Mouse (Mus musculus) midbrain, embryonic 11.5 days (tissue): ENCODE results near the gene Ranbp3. TPM values are rescaled to one million over a fixed set of nuclear protein-coding genes. Genes with fewer than 3 reads are reported as not detected.

Source experiments
- ATAC-seq: fragments of 200-750 bp; cut with Nextera tagmentation; 2 replicates; pipeline ENCODE4 v1.8.0; 2017; ENCODE audit warnings: moderate TSS enrichment, moderate library complexity; ENCODE audit not compliant: low FRiP score
- DNase-seq: peaks from one replicate; pipeline ENCODE4 v3.0.0; 2015; ENCODE audit warnings: low spot score; ENCODE audit errors: missing footprints
- H3K27ac ChIP-seq: fragments of 300-500 bp; sonication (generic); 2 replicates; pipeline ENCODE4 v1.5.1; 2014; ENCODE audit warnings: low read depth, low read length
- H3K27me3 ChIP-seq: fragments of 300-500 bp; sonication (generic); 2 replicates; pipeline ENCODE4 v1.6.1; 2014; ENCODE audit warnings: mild to moderate bottlenecking, low read length, moderate library complexity, mixed read lengths; ENCODE audit not compliant: control insufficient read depth, insufficient read depth
- H3K36me3 ChIP-seq: fragments of 300-500 bp; sonication (generic); 2 replicates; pipeline ENCODE4 v1.6.1; 2014; ENCODE audit warnings: mild to moderate bottlenecking, low read length, moderate library complexity, mixed read lengths; ENCODE audit not compliant: control insufficient read depth, insufficient read depth
- H3K4me1 ChIP-seq: fragments of 300-500 bp; sonication (generic); 2 replicates; pipeline ENCODE4 v1.6.1; 2014; ENCODE audit warnings: low read length; ENCODE audit not compliant: control insufficient read depth, insufficient read depth
- H3K4me2 ChIP-seq: fragments of 300-500 bp; sonication (generic); 2 replicates; pipeline ENCODE4 v1.6.1; 2014; ENCODE audit warnings: mild to moderate bottlenecking, moderate library complexity
- H3K4me3 ChIP-seq: fragments of 300-500 bp; sonication (generic); 2 replicates; pipeline ENCODE4 v1.5.1; 2014; ENCODE audit warnings: low read depth, low read length
- H3K9ac ChIP-seq: fragments of 300-500 bp; sonication (generic); 2 replicates; pipeline ENCODE4 v1.6.1; 2014; ENCODE audit warnings: low read length
- H3K9me3 ChIP-seq: fragments of 300-500 bp; sonication (generic); 2 replicates; pipeline ENCODE4 v1.6.1; 2016; ENCODE audit warnings: low read length; ENCODE audit not compliant: control insufficient read depth
- WGBS: fragments of 180-500 bp; shearing (Covaris S2); extraction: QIAGEN DNeasy Blood & Tissue Kit; methylation state at CpG from one replicate; pipeline ENCODE4 v1.1.7; 2014; 5-methylcytosine and 5-hydroxymethylcytosine counted together
- polyA plus RNA-seq: library from polyadenylated mRNA; unstranded; fragments of >200 nt; fragmentation: Nextera tagmentation; extraction: Ambion mirVana; gene quantifications from 2 replicates; pipeline ENCODE4 v1.2.1, GENCODE M21; 2014

Gene Ranbp3
- polyA plus RNA-seq, 1 experiment from 2014 or later: 112 TPM

DNA sequence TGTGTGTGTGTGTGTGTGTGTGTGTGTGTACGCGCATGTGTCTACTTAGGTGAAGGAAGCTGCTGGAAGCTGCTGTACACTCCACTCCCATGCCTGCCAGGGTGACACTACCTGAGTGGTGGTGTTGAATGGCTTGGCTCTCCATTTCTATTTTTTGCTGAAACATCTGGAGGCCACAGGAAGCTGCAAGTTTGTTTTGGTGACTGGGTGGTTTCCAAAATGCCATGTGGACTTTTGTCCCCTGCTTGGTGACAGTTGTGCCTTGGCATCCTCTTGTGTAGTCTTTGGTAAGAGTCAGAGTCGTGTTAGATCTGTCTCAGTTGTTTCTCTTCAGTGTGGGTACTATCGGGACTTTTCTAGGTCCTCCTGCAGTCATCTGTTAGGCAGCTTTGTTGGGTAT is 13.7 kb downstream of the Ranbp3 start:
- 88% methylated on average over 4 of the region's 4 CpGs for WGBS
- H3K27ac ChIP-seq: no peak overlapping the region
- ATAC-seq (no peak), DNase-seq (no peak)
- H3K36me3 ChIP-seq: peaks cover 13% of the 10 kb centered on the region
- H3K4me2 ChIP-seq: no peak overlapping the region
- no peak overlapping the region for H3K4me3 ChIP-seq
- H3K9me3 ChIP-seq: no peaks in the 10 kb centered on the region
- no peak overlapping the region for H3K9ac ChIP-seq
- H3K4me1 ChIP-seq: no peaks in the 10 kb centered on the region
- H3K27me3 ChIP-seq: no peaks in the 10 kb centered on the region

DNA sequence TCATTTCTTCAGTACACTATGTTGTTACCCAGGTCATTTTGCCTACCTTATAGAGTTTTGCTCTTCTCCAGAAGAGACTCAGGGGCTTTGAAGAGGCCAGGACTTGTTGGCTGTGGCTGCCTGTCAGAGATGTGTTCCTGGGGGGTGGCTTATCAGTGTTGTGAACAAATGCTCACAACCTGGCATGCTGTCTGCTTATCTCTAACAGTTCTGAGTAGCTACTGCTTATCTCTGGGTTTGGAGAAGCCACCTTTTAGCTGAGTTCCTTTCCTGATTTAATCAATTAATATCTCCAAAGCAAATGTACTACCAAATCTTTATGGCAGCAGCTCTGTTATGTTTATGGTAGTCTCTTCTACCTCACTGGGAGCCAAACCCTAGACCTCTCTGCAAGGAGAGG is 15.0 kb downstream of the Ranbp3 start:
- Histone ChIP-seq H3K4me3 (no peak overlapping the region), H3K27me3 (no peaks in the 10 kb centered on the region), H3K9ac (no peak overlapping the region), H3K9me3 (no peaks in the 10 kb centered on the region), H3K36me3 (peaks cover 13% of the 10 kb centered on the region), H3K4me1 (no peaks in the 10 kb centered on the region), H3K27ac (no peak overlapping the region), H3K4me2 (no peak overlapping the region)
- DNase-seq: no peak
- ATAC-seq: no peak

DNA sequence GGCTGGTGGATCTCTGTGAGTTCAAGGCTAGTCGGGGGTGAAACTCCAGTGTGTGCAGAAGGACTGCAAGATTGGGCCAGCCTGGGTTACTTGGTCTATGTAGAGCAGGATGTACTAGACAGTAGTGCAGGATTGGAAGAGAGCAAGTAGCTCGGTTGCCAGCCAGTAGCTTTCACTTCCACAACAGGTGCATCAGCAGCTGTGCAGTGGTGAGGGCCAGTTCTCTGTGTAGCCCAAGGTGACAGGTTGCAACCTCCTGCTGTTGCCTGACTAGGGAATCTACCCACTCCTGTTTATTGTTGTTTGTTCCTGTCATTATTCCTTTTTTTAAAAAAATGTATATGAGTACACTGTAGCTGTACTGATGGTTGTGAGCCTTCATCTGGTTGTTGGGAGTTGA is 15.6 kb downstream of the Ranbp3 start:
- 88% methylated on average over 2 of the region's 2 CpGs for WGBS

DNA sequence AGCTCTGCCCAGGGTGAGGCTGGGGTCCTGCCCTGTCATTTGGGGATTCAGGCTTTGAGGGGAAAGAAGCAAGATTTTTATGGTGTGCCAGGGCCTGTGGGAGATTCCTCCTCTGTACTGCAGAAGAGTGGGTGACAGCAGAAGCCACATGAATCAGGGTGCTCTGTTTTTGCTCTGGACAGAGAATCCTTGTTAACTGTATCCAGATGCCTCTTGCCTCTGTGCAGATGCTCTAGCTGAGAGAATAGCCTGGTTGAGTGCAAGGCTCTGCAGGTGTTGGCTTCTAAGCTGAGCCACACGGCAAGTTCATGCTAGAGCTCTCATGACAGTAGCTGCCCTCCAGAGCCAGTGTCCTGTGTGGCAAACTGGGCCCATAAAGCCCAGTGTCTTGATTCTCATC is 20.3 kb downstream of the Ranbp3 start:
- Histone ChIP-seq H3K4me3 (no peak overlapping the region), H3K36me3 (peaks cover 22% of the 10 kb centered on the region; the same call in 1 of the 2 replicates), H3K9ac (no peak overlapping the region), H3K4me1 (no peaks in the 10 kb centered on the region), H3K4me2 (no peak overlapping the region), H3K9me3 (no peaks in the 10 kb centered on the region), H3K27me3 (no peaks in the 10 kb centered on the region), H3K27ac (no peak overlapping the region)
- ATAC-seq (no peak), DNase-seq (no peak)
- WGBS: 88% methylated on average over 1 of the region's 1 CpGs

More for the DNA sequence above, 15.6 kb downstream of the Ranbp3 start:
- no peak for DNase-seq
- no peaks in the 10 kb centered on the region for H3K4me1 ChIP-seq
- H3K4me3 ChIP-seq: no peak overlapping the region
- H3K4me2 ChIP-seq: no peak overlapping the region
- H3K9me3 ChIP-seq: no peaks in the 10 kb centered on the region
- peaks cover 13% of the 10 kb centered on the region for H3K36me3 ChIP-seq
- no peaks in the 10 kb centered on the region for H3K27me3 ChIP-seq
- H3K9ac ChIP-seq: no peak overlapping the region
- no peak for ATAC-seq
- H3K27ac ChIP-seq: no peak overlapping the region

DNA sequence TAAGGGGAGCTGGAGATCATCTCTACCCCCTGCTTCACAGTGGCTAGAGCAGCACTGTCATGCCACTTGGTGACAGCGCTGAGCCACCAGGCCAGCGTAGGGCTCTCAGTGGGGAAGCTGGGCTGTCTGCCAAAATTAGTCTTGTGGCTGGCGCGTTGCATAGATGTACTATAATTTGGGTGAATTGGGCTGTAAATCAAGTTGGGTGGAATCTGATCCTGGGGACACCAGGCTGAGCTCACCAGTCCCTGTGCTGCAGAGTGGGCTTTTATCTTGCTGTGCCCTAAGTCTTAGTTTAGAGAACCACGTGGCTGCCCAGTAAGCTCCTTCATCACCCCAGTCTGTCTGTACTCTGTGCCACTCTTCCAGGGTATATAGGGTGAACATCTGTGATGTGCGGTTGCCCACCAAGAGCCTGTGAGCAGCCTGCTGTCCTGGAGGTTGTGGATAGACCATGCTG is 20.8 kb downstream of the Ranbp3 start:
- Histone ChIP-seq H3K36me3 (peaks cover 23% of the 10 kb centered on the region; the same call in 1 of the 2 replicates), H3K4me3 (no peak overlapping the region), H3K9ac (no peak overlapping the region), H3K4me1 (no peaks in the 10 kb centered on the region), H3K27ac (no peak overlapping the region), H3K4me2 (no peak overlapping the region), H3K9me3 (no peaks in the 10 kb centered on the region), H3K27me3 (no peaks in the 10 kb centered on the region)
- DNase-seq: no peak
- ATAC-seq: no peak
- WGBS: 90% methylated on average over 6 of the region's 6 CpGs

DNA sequence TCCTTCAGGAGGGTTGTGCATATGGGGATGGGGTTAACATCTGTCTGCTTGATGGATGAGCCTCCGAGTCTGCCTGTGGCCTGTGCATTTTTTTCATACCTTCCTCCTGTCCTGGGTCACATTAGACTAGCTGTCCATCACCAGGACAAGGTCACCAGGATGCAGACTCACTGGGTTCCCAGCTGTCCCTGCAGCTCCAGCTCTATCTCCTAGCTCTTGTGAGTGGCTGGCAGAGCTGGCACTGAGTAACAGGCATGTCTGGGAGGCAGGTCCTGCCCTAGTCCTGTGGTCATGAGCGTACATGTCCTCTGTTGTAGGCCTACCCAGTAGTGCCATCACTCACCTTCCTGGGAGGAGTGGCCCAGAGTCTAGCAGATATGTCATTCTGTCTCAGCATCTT is 27.4 kb downstream of the Ranbp3 start:
- no peak for ATAC-seq
- no peak overlapping the region for H3K27ac ChIP-seq
- no peak for DNase-seq
- H3K4me1 ChIP-seq: no peaks in the 10 kb centered on the region
- no peaks in the 10 kb centered on the region for H3K27me3 ChIP-seq
- whole genome bisulfite sequencing: 94% methylated on average over 2 of the region's 2 CpGs
- H3K36me3 ChIP-seq: peaks cover 52% of the 10 kb centered on the region
- no peak overlapping the region for H3K4me2 ChIP-seq
- H3K9ac ChIP-seq: no peak overlapping the region
- no peak overlapping the region for H3K4me3 ChIP-seq
- H3K9me3 ChIP-seq: no peaks in the 10 kb centered on the region

DNA sequence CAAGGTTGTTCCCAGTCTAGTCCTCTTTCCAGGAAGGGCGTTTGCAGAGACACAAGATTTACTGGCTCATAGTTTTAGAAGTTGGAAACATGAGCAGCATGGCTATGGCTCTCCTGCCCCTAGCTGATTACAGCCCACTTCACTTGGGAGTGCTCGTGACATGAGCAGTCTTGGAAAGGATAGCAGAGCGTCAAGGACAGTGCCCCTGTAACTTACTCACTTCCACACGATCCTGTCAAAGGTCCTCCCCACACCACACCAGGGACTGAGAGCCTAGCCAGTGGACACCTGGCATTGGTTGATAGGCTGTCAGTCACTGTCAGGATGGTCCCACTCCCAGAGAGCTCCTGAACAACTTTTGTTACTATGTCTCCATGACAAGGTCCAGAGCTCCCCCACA is 29.9 kb downstream of the Ranbp3 start:
- no peak overlapping the region for H3K27ac ChIP-seq
- no peak overlapping the region for H3K9ac ChIP-seq
- ATAC-seq: no peak
- no peak overlapping the region for H3K4me2 ChIP-seq
- 87% methylated on average over 4 of the region's 4 CpGs for WGBS
- no peaks in the 10 kb centered on the region for H3K9me3 ChIP-seq
- H3K4me1 ChIP-seq: no peaks in the 10 kb centered on the region
- no peak for DNase-seq
- peaks cover 60% of the 10 kb centered on the region for H3K36me3 ChIP-seq
- H3K27me3 ChIP-seq: no peaks in the 10 kb centered on the region
- no peak overlapping the region for H3K4me3 ChIP-seq

DNA sequence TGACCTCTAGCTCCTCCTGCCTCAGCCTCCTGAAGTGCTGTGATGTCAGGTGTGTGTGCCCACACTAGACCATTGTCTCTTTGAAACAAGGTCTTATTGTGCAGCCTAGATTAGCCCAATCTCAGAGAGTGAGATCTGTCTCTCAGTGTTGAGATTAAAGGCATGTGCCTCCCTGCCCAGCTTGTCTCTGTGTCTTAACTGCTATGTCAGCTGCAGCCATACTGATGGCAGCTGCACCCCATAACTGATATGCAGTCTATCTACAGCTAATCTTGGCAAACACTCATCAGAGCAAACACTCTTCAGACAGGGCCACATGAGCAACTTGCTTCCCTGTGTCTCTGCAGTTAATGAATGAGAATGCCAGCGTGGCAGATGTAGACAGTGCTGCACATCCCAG is 33.4 kb downstream of the Ranbp3 start:
- no peak overlapping the region for H3K4me2 ChIP-seq
- no peak overlapping the region for H3K9ac ChIP-seq
- H3K27ac ChIP-seq: no peak overlapping the region
- ATAC-seq: no peak
- peaks cover 69% of the 10 kb centered on the region for H3K36me3 ChIP-seq
- H3K27me3 ChIP-seq: no peaks in the 10 kb centered on the region
- DNase-seq: no peak
- WGBS: 87% methylated on average over 1 of the region's 1 CpGs
- no peaks in the 10 kb centered on the region for H3K9me3 ChIP-seq
- H3K4me1 ChIP-seq: no peaks in the 10 kb centered on the region
- no peak overlapping the region for H3K4me3 ChIP-seq

DNA sequence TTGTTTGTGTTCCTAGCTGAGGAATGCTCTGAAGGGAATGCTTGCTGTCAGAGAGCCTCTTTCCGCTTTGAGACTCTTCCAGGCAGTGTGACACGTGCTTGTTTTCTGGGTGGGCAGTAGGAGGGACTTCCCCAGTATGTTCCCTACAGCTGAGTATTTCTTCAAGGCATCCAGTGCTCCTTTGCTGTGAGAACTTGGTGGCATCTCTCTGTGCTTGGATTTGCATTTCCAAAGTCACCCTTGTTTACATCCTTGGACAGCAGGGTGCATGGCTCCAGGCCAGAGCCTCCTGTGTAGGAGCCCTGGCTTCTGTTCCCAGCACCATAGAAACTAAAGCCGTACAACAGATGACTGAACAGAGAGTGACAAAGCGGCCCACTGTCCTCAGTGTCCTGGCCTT is 35.6 kb downstream of the Ranbp3 start:
- Histone ChIP-seq H3K27ac (no peak overlapping the region), H3K4me1 (no peaks in the 10 kb centered on the region), H3K4me3 (no peak overlapping the region), H3K9ac (no peak overlapping the region), H3K36me3 (peaks cover 64% of the 10 kb centered on the region), H3K27me3 (no peaks in the 10 kb centered on the region), H3K4me2 (no peak overlapping the region), H3K9me3 (no peaks in the 10 kb centered on the region)
- ATAC-seq: no peak
- no peak for DNase-seq
- WGBS: 82% methylated on average over 4 of the region's 4 CpGs

DNA sequence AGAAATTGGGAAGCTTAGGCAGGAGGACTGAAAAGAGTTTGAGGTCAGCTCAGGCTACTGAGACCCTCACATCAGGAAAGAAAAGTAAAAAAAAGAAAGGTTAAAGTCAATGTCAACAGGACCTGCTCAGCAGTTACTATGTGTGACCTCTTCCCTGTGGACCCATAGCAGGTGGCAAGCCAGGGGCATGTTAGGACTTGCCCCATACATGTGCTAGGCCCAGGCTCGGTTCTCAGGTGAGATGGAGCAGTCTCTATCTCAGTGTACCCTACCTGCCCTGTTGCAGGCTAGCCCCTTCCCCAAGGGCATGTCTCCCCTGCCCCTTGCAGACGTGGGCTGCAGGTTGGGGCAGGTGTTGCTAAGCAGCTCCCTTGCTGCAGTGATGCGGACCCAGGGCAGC is 36.6 kb downstream of the Ranbp3 start:
- DNase-seq: no peak
- Histone ChIP-seq H3K4me2 (no peak overlapping the region), H3K4me1 (no peaks in the 10 kb centered on the region), H3K4me3 (no peak overlapping the region), H3K9ac (no peak overlapping the region), H3K9me3 (no peaks in the 10 kb centered on the region), H3K27me3 (no peaks in the 10 kb centered on the region), H3K36me3 (peaks cover 56% of the 10 kb centered on the region), H3K27ac (no peak overlapping the region)
- ATAC-seq: no peak
- WGBS: 89% methylated on average over 3 of the region's 3 CpGs
